Mouse (Mus musculus) left cerebral cortex, postnatal 14 days (tissue): Measurements from ENCODE around the gene Aagab. TPM values are rescaled to one million over a fixed set of nuclear protein-coding genes. Genes with fewer than 3 reads are reported as not detected.
A peak's percentile ranks its signal among the peaks of the same experiment; 100 is the strongest.

Experiments used
- DNase-seq, 2 experiments: peaks; one replicate each; pipeline ENCODE4 v3.0.0; 2021 to 2022; ENCODE audit warnings: low spot score in 2 of 2, mixed read lengths in 1 of 2
- intact Hi-C: fragments of 180-260 bp; cut with DNase I; formaldehyde crosslinking; loops from one replicate; pipeline ENCODE4 v1.15.1; 2025
- total RNA-seq, 2 experiments: library from RNA; stranded (reverse); gene quantifications; 2 replicates each; pipeline ENCODE4 v1.2.3; 2021

Gene Aagab
- total RNA-seq, 2 experiments from 2014 or later: 44.2 to 46.5 TPM

DNA sequence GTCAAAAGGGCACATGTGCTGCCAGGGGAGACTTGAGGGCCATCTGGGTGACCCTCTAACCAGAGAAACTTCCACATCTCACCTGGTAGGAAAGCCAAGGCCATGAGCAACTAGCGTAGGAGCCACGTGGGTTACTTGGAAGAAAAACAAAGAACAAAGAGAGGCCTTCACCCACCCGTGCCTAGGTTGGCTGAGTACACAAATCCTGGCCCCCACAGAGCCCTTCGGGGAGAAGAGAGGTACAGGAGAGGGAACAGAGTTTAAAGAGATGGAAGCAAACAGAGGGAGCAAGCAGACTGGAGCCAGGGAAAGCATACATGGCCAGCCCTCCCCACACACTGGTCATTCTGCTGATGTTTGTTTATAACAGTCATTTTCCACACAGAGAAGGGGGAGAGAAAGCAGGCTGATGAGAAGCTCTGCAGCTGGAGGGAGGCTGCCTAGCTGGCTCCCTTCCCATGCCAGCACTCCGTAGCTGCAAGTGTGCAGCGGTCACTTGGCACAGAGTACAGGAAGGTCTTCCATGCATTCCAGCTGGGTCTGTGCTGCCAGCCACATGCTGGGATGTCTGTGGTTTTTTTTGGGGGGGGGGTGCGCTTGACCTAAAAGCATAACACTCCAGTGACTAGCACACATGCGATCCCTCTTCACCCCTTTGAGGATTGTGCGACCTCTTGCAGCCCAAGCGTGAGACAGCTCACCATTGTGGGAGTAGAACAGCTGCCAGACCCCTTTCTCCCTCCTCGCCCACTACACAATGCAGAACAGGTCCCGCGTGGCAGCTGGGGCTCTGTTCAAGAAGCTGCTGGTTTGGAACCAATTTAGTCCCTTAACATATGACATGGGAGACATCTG, 62.6 kb downstream of the Aagab start:
- DNase-seq: no peak
- intact Hi-C loops: no loop called here

GRCm38 (mm10) chr9:63666612-63667372, 64.3 kb downstream of the Aagab start:
- intact Hi-C loops: no loop called here

DNA sequence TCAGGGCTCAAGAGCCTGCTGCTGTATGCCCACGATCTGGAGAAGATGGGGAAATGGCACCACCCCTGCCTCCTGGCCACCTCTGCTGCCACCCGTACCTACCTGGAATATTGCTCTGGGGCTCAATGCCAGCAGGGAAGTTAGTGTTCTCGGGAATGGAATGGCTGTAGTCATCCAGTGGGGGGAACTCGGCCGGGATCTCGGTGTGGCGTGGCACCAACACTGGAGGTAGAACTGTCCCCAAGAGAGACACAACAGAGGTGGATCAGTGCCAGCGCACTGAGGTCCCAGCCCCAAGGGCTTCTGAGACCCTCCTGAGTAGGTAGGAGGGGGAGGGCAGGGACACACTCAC, 64.9 kb downstream of the Aagab start:
- no peak for DNase-seq
- intact Hi-C loops: no loop called here

More at GRCm38 (mm10) chr9:63666612-63667372, 64.3 kb downstream of the Aagab start:
- DNase-seq: no peak

GRCm38 (mm10) chr9:63668621-63669020, 66.2 kb downstream of the Aagab start:
- intact Hi-C loops: no loop called here
- no peak for DNase-seq

GRCm38 (mm10) chr9:63669816-63670215, 67.4 kb downstream of the Aagab start:
- intact Hi-C loops: no loop called here
- no peak for DNase-seq

DNA sequence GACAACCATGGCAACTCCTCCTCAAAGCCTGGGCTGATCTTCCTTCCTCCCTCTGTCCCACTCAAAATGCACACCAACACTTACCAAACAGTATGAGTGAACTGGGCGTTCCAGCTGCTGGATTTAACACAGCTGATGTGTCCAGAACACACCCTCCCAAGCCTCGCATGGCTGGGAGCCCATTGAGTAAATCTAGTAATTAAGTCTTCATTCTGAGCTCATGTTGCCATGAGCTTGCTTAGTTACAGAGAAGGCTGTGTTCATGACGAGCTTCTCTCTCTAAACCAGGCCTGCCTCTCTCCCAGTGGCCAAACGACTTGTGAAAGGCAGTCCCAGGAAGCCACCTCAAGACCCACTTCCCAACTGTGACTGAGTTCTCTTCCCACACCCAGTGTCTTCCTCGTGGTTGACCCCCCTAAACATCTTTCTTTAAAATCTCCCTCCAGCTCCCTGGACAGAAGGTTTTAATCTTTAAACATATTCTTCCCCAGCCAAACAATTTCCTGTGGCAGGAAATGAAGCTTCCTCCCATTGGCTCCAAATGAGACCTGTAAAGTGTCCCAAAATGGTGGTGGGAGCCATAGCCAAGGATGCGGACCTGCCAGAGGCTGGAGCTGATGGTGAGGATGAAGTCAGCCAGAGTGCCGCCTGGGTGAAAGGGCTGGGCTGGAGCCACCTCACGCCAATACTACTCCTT, 70.5 kb downstream of the Aagab start:
- DNase-seq: peak in 1 of 2 experiments; percentile 68
- intact Hi-C loops: no loop called here

GRCm38 (mm10) chr9:63673494-63673805, 71.0 kb downstream of the Aagab start:
- intact Hi-C loops: no loop called here
- DNase-seq: no peak

GRCm38 (mm10) chr9:63674613-63675012, 72.2 kb downstream of the Aagab start:
- DNase-seq: no peak
- intact Hi-C loops: no loop called here

GRCm38 (mm10) chr9:63677621-63678020, 75.2 kb downstream of the Aagab start:
- intact Hi-C loops: no loop called here
- DNase-seq: peak; percentile 47 to 60

DNA sequence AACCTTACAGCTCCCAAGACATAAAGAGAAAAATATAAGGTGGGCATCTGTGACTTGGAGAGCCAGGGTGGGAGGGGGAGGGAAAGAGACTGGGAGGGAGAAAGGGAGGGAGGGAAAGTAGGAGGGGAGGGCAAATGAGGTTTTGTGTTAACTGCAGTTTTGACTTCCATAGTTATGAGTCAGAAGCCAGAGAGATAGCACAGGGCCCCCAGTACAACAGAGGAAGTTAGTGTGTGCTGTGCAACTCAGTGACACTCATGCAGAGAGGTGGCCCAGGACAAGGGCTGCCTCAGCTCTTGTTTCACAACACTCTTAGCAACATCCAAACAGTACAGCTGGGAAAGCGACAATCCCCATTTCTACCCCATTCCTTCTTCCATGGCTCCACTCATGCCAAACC, 75.6 kb downstream of the Aagab start:
- no peak for DNase-seq
- intact Hi-C loops: no loop called here

DNA sequence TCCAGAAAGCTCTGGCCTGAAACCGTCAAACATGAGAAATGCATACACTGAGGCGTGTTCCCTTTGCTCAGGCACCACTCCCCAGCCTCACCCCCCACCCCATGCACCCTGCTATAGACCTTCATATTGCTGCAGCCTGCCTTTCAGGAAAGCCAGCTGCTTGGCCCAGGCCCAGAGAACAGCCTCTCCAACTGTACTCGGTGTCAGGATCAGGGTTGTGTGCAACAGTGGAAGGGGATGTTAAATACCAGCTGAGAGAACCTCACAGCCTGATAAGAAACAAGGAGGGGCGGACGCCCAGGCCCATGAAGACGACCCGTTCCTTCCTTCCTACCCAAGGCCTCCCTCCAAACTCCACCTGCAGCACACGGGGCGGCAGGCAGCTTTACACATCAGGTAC, 79.8 kb downstream of the Aagab start:
- DNase-seq: no peak
- intact Hi-C loops: no loop called here

GRCm38 (mm10) chr9:63682943-63683342, 80.5 kb downstream of the Aagab start:
- intact Hi-C loops: no loop called here
- DNase-seq: no peak

GRCm38 (mm10) chr9:63684277-63684676, 81.8 kb downstream of the Aagab start:
- intact Hi-C loops: no loop called here

GRCm38 (mm10) chr9:63685352-63685751, 82.9 kb downstream of the Aagab start:
- DNase-seq: no peak
- intact Hi-C loops: no loop called here

More at GRCm38 (mm10) chr9:63684277-63684676, 81.8 kb downstream of the Aagab start:
- no peak for DNase-seq

GRCm38 (mm10) chr9:63687413-63688015, 85.1 kb downstream of the Aagab start:
- intact Hi-C loops: no loop called here

GRCm38 (mm10) chr9:63690511-63690910, 88.1 kb downstream of the Aagab start:
- no peak for DNase-seq
- intact Hi-C loops: no loop called here

More at GRCm38 (mm10) chr9:63687413-63688015, 85.1 kb downstream of the Aagab start:
- no peak for DNase-seq

DNA sequence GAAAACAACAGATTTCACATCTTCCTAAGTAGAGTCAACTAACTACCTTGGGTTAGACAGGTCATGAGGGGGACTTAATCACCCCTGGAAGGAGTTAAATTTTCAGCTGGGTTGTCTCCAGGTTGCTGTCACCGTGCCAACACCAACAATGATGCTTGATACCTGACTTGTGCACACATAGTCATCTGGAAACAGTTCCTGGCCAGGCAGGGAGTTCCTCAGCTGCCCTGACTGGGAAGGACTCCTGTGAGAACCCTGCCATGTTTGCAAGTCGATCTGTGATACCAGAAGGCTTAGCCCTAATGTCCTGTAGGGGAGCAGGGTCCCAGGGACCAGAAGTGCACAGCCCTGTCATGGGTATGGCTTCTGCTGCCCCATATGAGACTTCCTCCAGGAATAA, 89.5 kb downstream of the Aagab start:
- DNase-seq: no peak
- intact Hi-C loops: no loop called here
